Mouse (Mus musculus) left cerebral cortex, postnatal 14 days (tissue): Measurements from ENCODE around the gene Acot4. TPM values are rescaled to one million over a fixed set of nuclear protein-coding genes. Genes with fewer than 3 reads are reported as not detected.
A peak's percentile ranks its signal among the peaks of the same experiment; 100 is the strongest.
"Not testable (repeated sequence)": the region's sequence is repeated elsewhere in the genome, so short reads cannot be mapped to it uniquely, and the experiment has no call there.

Experiments used
- DNase-seq, 2 experiments: peaks; one replicate each; pipeline ENCODE4 v3.0.0; 2021 to 2022; ENCODE audit warnings: low spot score in 2 of 2, mixed read lengths in 1 of 2
- intact Hi-C: fragments of 180-260 bp; cut with DNase I; formaldehyde crosslinking; loops from one replicate; pipeline ENCODE4 v1.15.1; 2025
- long read RNA-seq, 2 experiments: library from polyadenylated mRNA; stranded (forward); transcript quantifications; one replicate each; pipeline ENCODE4 v2.0.0; 2021
- total RNA-seq, 2 experiments: library from RNA; stranded (reverse); gene quantifications; 2 replicates each; pipeline ENCODE4 v1.2.3; 2021

The Acot4 gene
- 1 to 10 TPM; 2.5 to 2.9 TPM for total RNA-seq
- long read RNA-seq, experiment 1, full-length matches to known transcripts: 3 of 3 reads
- long read RNA-seq, experiment 1, partial matches to known transcripts: 0 of 3 reads
- long read RNA-seq, experiment 1, other reads (novel, unspliced or antisense): 0 of 3 reads
- long read RNA-seq, experiment 2, full-length matches to known transcripts: 1 of 1 reads
- long read RNA-seq, experiment 2, partial matches to known transcripts: 0 of 1 reads
- long read RNA-seq, experiment 2, other reads (novel, unspliced or antisense): 0 of 1 reads

GRCm38 (mm10) chr12:84038241-84038640 lies at the start of gene Acot4:
TSS of gene Acot4 (plus strand) at chr12:84038379.
- DNase-seq, intact Hi-C loops: not testable (repeated sequence)

GRCm38 (mm10) chr12:83988483-83988882 lies 49.7 kb upstream of the Acot4 start:
- DNase-seq: no peak
- intact Hi-C loops: no loop called here

GRCm38 (mm10) chr12:83989378-83989777 lies 48.8 kb upstream of the Acot4 start:
- no peak for DNase-seq
- intact Hi-C loops: no loop called here

- intact Hi-C loops: no loop called here
- DNase-seq: no peak
These were observed 41.0 kb upstream of the Acot4 start for GRCm38 (mm10) chr12:83997221-83997620.

- intact Hi-C loops: no loop called here
- DNase-seq: peak in 1 of 2 experiments; percentile 23
These were observed 39.7 kb upstream of the Acot4 start for GRCm38 (mm10) chr12:83998341-83999107.

GRCm38 (mm10) chr12:83999237-83999636 lies 38.9 kb upstream of the Acot4 start:
- DNase-seq, intact Hi-C loops: not testable (repeated sequence)

- intact Hi-C loops: no loop called here
- no peak for DNase-seq
These were observed 37.8 kb upstream of the Acot4 start for GRCm38 (mm10) chr12:84000418-84000817.

- intact Hi-C loops: no loop called here
- DNase-seq: no peak
These were observed 34.3 kb upstream of the Acot4 start for GRCm38 (mm10) chr12:84003866-84004265.

- no peak for DNase-seq
- intact Hi-C loops: no loop called here
These were observed 29.9 kb upstream of the Acot4 start for GRCm38 (mm10) chr12:84008251-84008650.

GRCm38 (mm10) chr12:84008729-84009128 lies 29.4 kb upstream of the Acot4 start:
- no peak for DNase-seq
- intact Hi-C loops: no loop called here

- intact Hi-C loops: not testable (repeated sequence)
- DNase-seq: peak; percentile 63 to 70
These were observed 28.8 kb upstream of the Acot4 start, which contains the start of gene Acot1 for GRCm38 (mm10) chr12:84009171-84009965. TSS of gene Acot1 (plus strand) at chr12:84009490.

GRCm38 (mm10) chr12:84010201-84010600 lies 28.0 kb upstream of the Acot4 start:
- no peak for DNase-seq
- intact Hi-C loops: no loop called here

- intact Hi-C loops: no loop called here
- peak; percentile 67 to 72 for DNase-seq
These were observed 26.7 kb upstream of the Acot4 start for GRCm38 (mm10) chr12:84011251-84012040.

GRCm38 (mm10) chr12:84013130-84013529 lies 25.0 kb upstream of the Acot4 start:
- no peak for DNase-seq
- intact Hi-C loops: no loop called here

GRCm38 (mm10) chr12:84013701-84014100 lies 24.5 kb upstream of the Acot4 start:
- intact Hi-C loops: no loop called here
- DNase-seq: peak in 1 of 2 experiments; percentile 57

GRCm38 (mm10) chr12:84020528-84020927 lies 17.7 kb upstream of the Acot4 start:
- peak; percentile 10 to 25 for DNase-seq
- intact Hi-C loops: not testable (repeated sequence)

- intact Hi-C loops, DNase-seq: not testable (repeated sequence)
These were observed 15.9 kb upstream of the Acot4 start for GRCm38 (mm10) chr12:84022266-84022665.

- no peak for DNase-seq
- intact Hi-C loops: no loop called here
These were observed 15.0 kb upstream of the Acot4 start for GRCm38 (mm10) chr12:84023052-84023745.

- no peak for DNase-seq
- intact Hi-C loops: no loop called here
These were observed 12.3 kb upstream of the Acot4 start for GRCm38 (mm10) chr12:84025888-84026287.
